Mouse (Mus musculus): Measurements from ENCODE around the gene Setd1b. TPM values are rescaled to one million over a fixed set of nuclear protein-coding genes. Genes with fewer than 3 reads are reported as not detected.

The Setd1b gene
- polyA plus RNA-seq, 1 experiment from 2014 or later = 4.1 TPM

- peak; percentile 76 for ATAC-seq (ENCODE audit: low read depth)
- Histone ChIP-seq H3K27me3 (ENCODE audit: control insufficient read depth, insufficient read depth, low read depth, low read length) (peaks cover 5% of the 10 kb centered on the region; the same call in 1 of the 2 replicates), H3K27ac (ENCODE audit: low read length) (peak within 1 kb of the TSS; percentile 82), H3K4me1 (ENCODE audit: control insufficient read depth, low read depth, low read length) (peaks cover 65% of the 10 kb centered on the region), H3K9me3 (replicated peaks; ENCODE audit: control insufficient read depth, low read length) (no peaks in the 10 kb centered on the region), H3K36me3 (ENCODE audit: control insufficient read depth, insufficient read depth) (peaks cover 12% of the 10 kb centered on the region), H3K4me2 (ENCODE audit: low read depth, low read length) (peak within 1 kb of the TSS; percentile 75), H3K4me3 (ENCODE audit: low read depth, low read length) (peak within 1 kb of the TSS; percentile 63), H3K9ac (ENCODE audit: low read depth, low read length) (peak within 1 kb of the TSS; percentile 62)
- WGBS (ENCODE audit: insufficient replicate concordance) = under 1% methylated on average over 44 of the region's 44 CpGs
Observed at GRCm38 (mm10) chr5:123132308-123133071, 9.5 kb upstream of the Setd1b start, which contains the start of gene Rhof. Gene Rhof, minus strand, starts transcription at chr5:123132692.

- WGBS (ENCODE audit: insufficient replicate concordance) = 19% methylated on average over 18 of the region's 18 CpGs
Observed at GRCm38 (mm10) chr5:123133083-123133783, 8.8 kb upstream of the Setd1b start.

GRCm38 (mm10) chr5:123133784-123134143 is 8.2 kb upstream of the Setd1b start:
- H3K36me3 ChIP-seq (ENCODE audit: control insufficient read depth, insufficient read depth) = peaks cover 12% of the 10 kb centered on the region
- H3K27me3 ChIP-seq (ENCODE audit: control insufficient read depth, insufficient read depth, low read depth, low read length) = peaks cover 5% of the 10 kb centered on the region; the same call in 1 of the 2 replicates
- no peak for ATAC-seq (ENCODE audit: low read depth)
- peak overlapping the region; percentile 36 for H3K27ac ChIP-seq (ENCODE audit: low read length)
- H3K4me1 ChIP-seq (ENCODE audit: control insufficient read depth, low read depth, low read length) = peaks cover 76% of the 10 kb centered on the region
- H3K9me3 ChIP-seq (replicated peaks; ENCODE audit: control insufficient read depth, low read length) = no peaks in the 10 kb centered on the region
- H3K4me3 ChIP-seq (ENCODE audit: low read depth, low read length) = no peak overlapping the region
- 52% methylated on average over 7 of the region's 7 CpGs for WGBS (ENCODE audit: insufficient replicate concordance)
- no peak overlapping the region for H3K4me2 ChIP-seq (ENCODE audit: low read depth, low read length)
- no peak overlapping the region for H3K9ac ChIP-seq (ENCODE audit: low read depth, low read length)

More at GRCm38 (mm10) chr5:123133083-123133783, 8.8 kb upstream of the Setd1b start:
- Histone ChIP-seq H3K9ac (ENCODE audit: low read depth, low read length) (peak overlapping the region; percentile 62; the same call in 1 of the 2 replicates), H3K9me3 (replicated peaks; ENCODE audit: control insufficient read depth, low read length) (no peaks in the 10 kb centered on the region), H3K4me2 (ENCODE audit: low read depth, low read length) (peak overlapping the region; percentile 75), H3K27ac (ENCODE audit: low read length) (peak overlapping the region; percentile 82), H3K4me1 (ENCODE audit: control insufficient read depth, low read depth, low read length) (peaks cover 72% of the 10 kb centered on the region), H3K27me3 (ENCODE audit: control insufficient read depth, insufficient read depth, low read depth, low read length) (peaks cover 5% of the 10 kb centered on the region; the same call in 1 of the 2 replicates), H3K36me3 (ENCODE audit: control insufficient read depth, insufficient read depth) (peaks cover 12% of the 10 kb centered on the region), H3K4me3 (ENCODE audit: low read depth, low read length) (peak overlapping the region; percentile 63)
- no peak for ATAC-seq (ENCODE audit: low read depth)

- Histone ChIP-seq H3K27ac (ENCODE audit: low read length) (peak overlapping the region; percentile 100), H3K36me3 (ENCODE audit: control insufficient read depth, insufficient read depth) (peaks cover 12% of the 10 kb centered on the region), H3K9ac (ENCODE audit: low read depth, low read length) (peak overlapping the region; percentile 10), H3K4me3 (ENCODE audit: low read depth, low read length) (peak overlapping the region; percentile 85), H3K9me3 (replicated peaks; ENCODE audit: control insufficient read depth, low read length) (no peaks in the 10 kb centered on the region), H3K27me3 (ENCODE audit: control insufficient read depth, insufficient read depth, low read depth, low read length) (0 out of 2 replicates have a peak, but pooled peaks cover 5% of the 10 kb centered on the region), H3K4me1 (ENCODE audit: control insufficient read depth, low read depth, low read length) (peaks cover 74% of the 10 kb centered on the region), H3K4me2 (ENCODE audit: low read depth, low read length) (peak overlapping the region; percentile 98)
- no peak for ATAC-seq (ENCODE audit: low read depth)
- WGBS (ENCODE audit: insufficient replicate concordance) = 42% methylated on average over 13 of the region's 13 CpGs
Observed at GRCm38 (mm10) chr5:123134186-123134874, 7.7 kb upstream of the Setd1b start.

- Histone ChIP-seq H3K27me3 (ENCODE audit: control insufficient read depth, insufficient read depth, low read depth, low read length) (0 out of 2 replicates have a peak, but pooled peaks cover 5% of the 10 kb centered on the region), H3K9ac (ENCODE audit: low read depth, low read length) (peak overlapping the region; percentile 100)
- WGBS (ENCODE audit: insufficient replicate concordance) = 46% methylated on average over 8 of the region's 8 CpGs
Observed at GRCm38 (mm10) chr5:123134875-123135382, 7.1 kb upstream of the Setd1b start.

GRCm38 (mm10) chr5:123135471-123136360 is 6.3 kb upstream of the Setd1b start:
- Histone ChIP-seq H3K36me3 (ENCODE audit: control insufficient read depth, insufficient read depth) (peaks cover 12% of the 10 kb centered on the region), H3K27me3 (ENCODE audit: control insufficient read depth, insufficient read depth, low read depth, low read length) (0 out of 2 replicates have a peak, but pooled peaks cover 5% of the 10 kb centered on the region), H3K4me2 (ENCODE audit: low read depth, low read length) (peak overlapping the region; percentile 98), H3K4me3 (ENCODE audit: low read depth, low read length) (peak overlapping the region; percentile 85), H3K4me1 (ENCODE audit: control insufficient read depth, low read depth, low read length) (peaks cover 76% of the 10 kb centered on the region), H3K27ac (ENCODE audit: low read length) (peak overlapping the region; percentile 100), H3K9me3 (replicated peaks; ENCODE audit: control insufficient read depth, low read length) (no peaks in the 10 kb centered on the region), H3K9ac (ENCODE audit: low read depth, low read length) (peak overlapping the region; percentile 100)
- WGBS (ENCODE audit: insufficient replicate concordance) = 9% methylated on average over 30 of the region's 30 CpGs
- ATAC-seq (ENCODE audit: low read depth) = peak; percentile 47

More at GRCm38 (mm10) chr5:123134875-123135382, 7.1 kb upstream of the Setd1b start:
- H3K36me3 ChIP-seq (ENCODE audit: control insufficient read depth, insufficient read depth) = peaks cover 12% of the 10 kb centered on the region
- peaks cover 76% of the 10 kb centered on the region for H3K4me1 ChIP-seq (ENCODE audit: control insufficient read depth, low read depth, low read length)
- H3K27ac ChIP-seq (ENCODE audit: low read length) = peak overlapping the region; percentile 100
- H3K4me2 ChIP-seq (ENCODE audit: low read depth, low read length) = peak overlapping the region; percentile 98
- no peaks in the 10 kb centered on the region for H3K9me3 ChIP-seq (replicated peaks; ENCODE audit: control insufficient read depth, low read length)
- no peak for ATAC-seq (ENCODE audit: low read depth)
- H3K4me3 ChIP-seq (ENCODE audit: low read depth, low read length) = peak overlapping the region; percentile 85

- H3K4me3 ChIP-seq (ENCODE audit: low read depth, low read length) = peak overlapping the region; percentile 85
- H3K4me1 ChIP-seq (ENCODE audit: control insufficient read depth, low read depth, low read length) = peaks cover 72% of the 10 kb centered on the region
- ATAC-seq (ENCODE audit: low read depth) = peak; percentile 62
- H3K27ac ChIP-seq (ENCODE audit: low read length) = peak overlapping the region; percentile 100
- H3K36me3 ChIP-seq (ENCODE audit: control insufficient read depth, insufficient read depth) = peaks cover 12% of the 10 kb centered on the region
- no peaks in the 10 kb centered on the region for H3K9me3 ChIP-seq (replicated peaks; ENCODE audit: control insufficient read depth, low read length)
- 0 out of 2 replicates have a peak, but pooled peaks cover 2% of the 10 kb centered on the region for H3K27me3 ChIP-seq (ENCODE audit: control insufficient read depth, insufficient read depth, low read depth, low read length)
- peak overlapping the region; percentile 100 for H3K9ac ChIP-seq (ENCODE audit: low read depth, low read length)
- H3K4me2 ChIP-seq (ENCODE audit: low read depth, low read length) = peak overlapping the region; percentile 98
- under 1% methylated on average over 13 of the region's 13 CpGs for WGBS (ENCODE audit: insufficient replicate concordance)
Observed at GRCm38 (mm10) chr5:123136361-123137043, 5.5 kb upstream of the Setd1b start.

Data from liver, embryonic 16.5 days (tissue).